Mouse (Mus musculus) ovary, postnatal 10 days (tissue): ENCODE measurements around the gene Frmd4a.
"Not testable (repeated sequence)": the region's sequence is repeated elsewhere in the genome, so short reads cannot be mapped to it uniquely, and the experiment has no call there.

Experiments
- DNase-seq: peaks from one replicate; pipeline ENCODE4 v3.0.0; 2022; ENCODE audit warnings: low spot score

Frmd4a gene

GRCm38 (mm10) chr2:4209234-4209633, 191.7 kb downstream of the Frmd4a start:
- no peak for DNase-seq

GRCm38 (mm10) chr2:4222497-4222828, 204.9 kb downstream of the Frmd4a start:
- DNase-seq: no peak

- DNase-seq: no peak
Observed at GRCm38 (mm10) chr2:4223316-4223715, 205.8 kb downstream of the Frmd4a start.

- DNase-seq: no peak
Observed at GRCm38 (mm10) chr2:4226941-4227558, 209.5 kb downstream of the Frmd4a start.

- DNase-seq: no peak
Observed at GRCm38 (mm10) chr2:4227563-4227962, 210.0 kb downstream of the Frmd4a start.

- DNase-seq: no peak
Observed at GRCm38 (mm10) chr2:4228510-4228909, 211.0 kb downstream of the Frmd4a start.

GRCm38 (mm10) chr2:4232335-4232734, 214.8 kb downstream of the Frmd4a start:
- no peak for DNase-seq

GRCm38 (mm10) chr2:4232761-4233322, 215.3 kb downstream of the Frmd4a start:
- no peak for DNase-seq

- no peak for DNase-seq
Observed at GRCm38 (mm10) chr2:4237686-4238085, 220.2 kb downstream of the Frmd4a start.

- DNase-seq: no peak
Observed at GRCm38 (mm10) chr2:4249723-4250122, 232.2 kb downstream of the Frmd4a start.

- DNase-seq: no peak
Observed at GRCm38 (mm10) chr2:4252541-4253291, 235.2 kb downstream of the Frmd4a start.

GRCm38 (mm10) chr2:4253348-4253747, 235.8 kb downstream of the Frmd4a start:
- no peak for DNase-seq

- no peak for DNase-seq
Observed at GRCm38 (mm10) chr2:4254083-4254482, 236.6 kb downstream of the Frmd4a start.

GRCm38 (mm10) chr2:4256242-4256641, 238.7 kb downstream of the Frmd4a start:
- DNase-seq: no peak

- DNase-seq: no peak
Observed at GRCm38 (mm10) chr2:4257604-4258003, 240.1 kb downstream of the Frmd4a start.

GRCm38 (mm10) chr2:4258803-4259202, 241.3 kb downstream of the Frmd4a start:
- not testable (repeated sequence) for DNase-seq

GRCm38 (mm10) chr2:4260324-4261058, 243.0 kb downstream of the Frmd4a start:
- DNase-seq: no peak

- no peak for DNase-seq
Observed at GRCm38 (mm10) chr2:4262667-4263066, 245.2 kb downstream of the Frmd4a start.

- no peak for DNase-seq
Observed at GRCm38 (mm10) chr2:4267377-4267776, 249.9 kb downstream of the Frmd4a start.

GRCm38 (mm10) chr2:4282777-4283176, 265.3 kb downstream of the Frmd4a start:
- DNase-seq: no peak

GRCm38 (mm10) chr2:4285693-4286291, 268.3 kb downstream of the Frmd4a start:
- DNase-seq: no peak

GRCm38 (mm10) chr2:4286390-4286901, 268.9 kb downstream of the Frmd4a start:
- no peak for DNase-seq
